Mouse (Mus musculus) embryonic fibroblast, embryonic 13.5 days (primary cell): ENCODE results near the gene Tmcc1.

ENCODE experiments used
- CTCF ChIP-seq: IDR thresholded peaks from 2 replicates; pipeline ENCODE4 v1.5.1; 2011; ENCODE audit warnings: mild to moderate bottlenecking, control low read depth, low read length, moderate library complexity, borderline replicate concordance; ENCODE audit not compliant: insufficient read depth
- POLR2A ChIP-seq: IDR thresholded peaks from 2 replicates; pipeline ENCODE4 v1.6.1; 2011; ENCODE audit warnings: low read depth, mild to moderate bottlenecking, control low read depth, low read length, moderate library complexity

- TF ChIP-seq CTCF (no peak), POLR2A (no peak)
Observed at GRCm38 (mm10) chr6:116000851-116001250, 192.4 kb downstream of the Tmcc1 start.
